Mouse (Mus musculus) neural tube, embryonic 15.5 days (tissue): ENCODE results near the gene Tcf19. TPM values are rescaled to one million over a fixed set of nuclear protein-coding genes. Genes with fewer than 3 reads are reported as not detected.

Experiments
- ATAC-seq: fragments of 200-750 bp; cut with Nextera tagmentation; 2 replicates; pipeline ENCODE4 v1.8.0; 2017; ENCODE audit warnings: mild to moderate bottlenecking, moderate TSS enrichment, moderate library complexity; ENCODE audit not compliant: low FRiP score
- H3K27ac ChIP-seq: fragments of 300-500 bp; sonication (generic); replicated peaks from 2 replicates; pipeline ENCODE4 v1.5.1; 2015; ENCODE audit warnings: mild to moderate bottlenecking, inconsistent platforms
- H3K27me3 ChIP-seq: fragments of 300-500 bp; sonication (generic); replicated peaks from 2 replicates; pipeline ENCODE4 v1.6.1; 2015; ENCODE audit warnings: inconsistent platforms
- H3K36me3 ChIP-seq: fragments of 300-500 bp; sonication (generic); 2 replicates; pipeline ENCODE4 v1.6.1; 2015; ENCODE audit warnings: inconsistent platforms
- H3K4me1 ChIP-seq: fragments of 300-500 bp; sonication (generic); 2 replicates; pipeline ENCODE4 v1.6.1; 2015; ENCODE audit warnings: inconsistent platforms
- H3K4me2 ChIP-seq: fragments of 300-500 bp; sonication (generic); 2 replicates; pipeline ENCODE4 v1.6.1; 2015; ENCODE audit warnings: inconsistent platforms, mild to moderate bottlenecking, moderate library complexity
- H3K4me3 ChIP-seq: fragments of 300-500 bp; sonication (generic); replicated peaks from 2 replicates; pipeline ENCODE4 v1.5.1; 2015; ENCODE audit warnings: mild to moderate bottlenecking, inconsistent platforms
- H3K9ac ChIP-seq: fragments of 300-500 bp; sonication (generic); replicated peaks from 2 replicates; pipeline ENCODE4 v1.6.1; 2015; ENCODE audit warnings: mild to moderate bottlenecking, inconsistent platforms
- H3K9me3 ChIP-seq: fragments of 300-500 bp; sonication (generic); replicated peaks from 2 replicates; pipeline ENCODE4 v1.6.1; 2016; ENCODE audit warnings: inconsistent platforms
- WGBS: fragments of 180-500 bp; shearing (Covaris S2); methylation state at CpG from one replicate; pipeline ENCODE4 v1.1.7; 2015; ENCODE audit warnings: mixed read lengths; 5-methylcytosine and 5-hydroxymethylcytosine counted together
- polyA plus RNA-seq: library from polyadenylated mRNA; unstranded; fragments of >200 nt; fragmentation: Nextera tagmentation; extraction: Ambion mirVana; gene quantifications from 2 replicates; pipeline ENCODE4 v1.2.1, GENCODE M21; 2015

Gene Tcf19
- polyA plus RNA-seq, 1 experiment from 2014 or later = 14.4 TPM

DNA sequence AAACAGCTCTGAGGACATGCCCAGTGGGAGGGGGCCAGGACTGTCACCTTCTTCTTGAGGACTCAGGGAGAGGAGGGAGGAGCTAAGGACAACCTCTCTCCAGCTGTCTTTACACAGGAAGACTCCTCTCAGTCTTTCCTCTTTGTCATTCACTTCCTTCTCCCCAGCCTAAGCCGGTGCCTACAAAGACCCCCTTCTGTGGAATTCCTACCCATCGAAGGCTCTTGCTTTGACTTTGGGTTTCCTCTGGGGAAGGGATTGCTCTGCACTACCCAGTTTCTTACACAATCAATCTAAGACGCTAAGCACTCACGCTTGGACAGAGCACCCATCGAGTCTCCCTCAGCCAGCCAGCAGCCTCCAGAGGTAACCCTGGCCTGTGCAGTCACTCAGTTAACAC is 32.0 kb upstream of the Tcf19 start:
- H3K9me3 ChIP-seq = no peaks in the 10 kb centered on the region
- 19% methylated on average over 5 of the region's 5 CpGs for WGBS
- no peak for ATAC-seq
- H3K4me1 ChIP-seq = peaks cover 6% of the 10 kb centered on the region; the same call in 1 of the 2 replicates
- H3K27ac ChIP-seq = no peak overlapping the region
- no peak overlapping the region for H3K4me3 ChIP-seq
- H3K27me3 ChIP-seq = no peaks in the 10 kb centered on the region
- H3K36me3 ChIP-seq = no peaks in the 10 kb centered on the region
- no peak overlapping the region for H3K9ac ChIP-seq
- no peak overlapping the region for H3K4me2 ChIP-seq

DNA sequence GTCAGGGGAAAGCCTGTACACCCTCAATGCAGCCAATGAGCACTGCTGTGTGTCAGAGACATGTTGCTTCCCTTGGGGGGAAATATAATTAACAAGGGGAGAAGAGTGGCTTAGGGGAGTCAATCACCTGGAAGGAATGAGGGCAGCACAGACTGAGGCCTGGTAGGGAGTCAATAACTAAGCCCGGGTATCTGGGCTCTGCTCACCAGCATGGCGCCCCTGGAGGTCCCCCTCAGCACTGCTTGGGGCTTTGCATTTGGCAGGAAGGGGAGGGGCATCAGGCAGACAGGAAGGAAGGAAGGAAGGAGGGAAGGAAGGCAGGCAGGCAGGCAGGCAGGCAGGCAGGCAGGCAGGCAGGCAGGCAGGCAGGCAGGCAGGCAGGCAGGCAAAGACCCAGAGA is 30.8 kb upstream of the Tcf19 start:
- Histone ChIP-seq H3K4me3 (no peak overlapping the region), H3K27ac (no peak overlapping the region), H3K9ac (no peak overlapping the region), H3K27me3 (no peaks in the 10 kb centered on the region), H3K9me3 (no peaks in the 10 kb centered on the region), H3K4me2 (no peak overlapping the region), H3K36me3 (no peaks in the 10 kb centered on the region), H3K4me1 (peaks cover 13% of the 10 kb centered on the region)
- ATAC-seq = no peak
- WGBS = 58% methylated on average over 2 of the region's 2 CpGs

DNA sequence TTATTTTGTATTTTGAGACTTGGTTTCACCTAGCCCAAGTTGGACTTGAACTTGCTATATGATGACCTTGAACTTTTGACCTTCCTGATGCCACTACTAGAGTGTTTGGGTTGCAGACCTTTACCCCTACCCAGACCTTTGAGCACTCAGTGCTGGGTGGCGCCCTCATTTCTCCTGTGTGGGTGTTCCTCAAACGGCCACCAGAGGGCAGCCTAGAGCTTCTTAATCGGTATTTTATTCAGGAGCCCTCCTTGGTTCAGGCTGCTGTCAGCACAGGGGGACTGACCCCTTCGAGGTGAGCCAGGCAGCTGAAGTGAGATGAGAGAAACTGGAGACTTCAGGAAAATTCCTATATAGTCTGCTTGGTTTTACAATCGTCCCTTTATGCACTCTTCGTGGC is 28.1 kb upstream of the Tcf19 start:
- no peaks in the 10 kb centered on the region for H3K36me3 ChIP-seq
- H3K4me3 ChIP-seq = no peak overlapping the region
- no peak overlapping the region for H3K27ac ChIP-seq
- peaks cover 13% of the 10 kb centered on the region for H3K4me1 ChIP-seq
- H3K9me3 ChIP-seq = no peaks in the 10 kb centered on the region
- H3K9ac ChIP-seq = no peak overlapping the region
- ATAC-seq = peak; percentile 54; the same call in 1 of the 2 replicates
- 28% methylated on average over 6 of the region's 6 CpGs for WGBS
- H3K27me3 ChIP-seq = no peaks in the 10 kb centered on the region
- no peak overlapping the region for H3K4me2 ChIP-seq

DNA sequence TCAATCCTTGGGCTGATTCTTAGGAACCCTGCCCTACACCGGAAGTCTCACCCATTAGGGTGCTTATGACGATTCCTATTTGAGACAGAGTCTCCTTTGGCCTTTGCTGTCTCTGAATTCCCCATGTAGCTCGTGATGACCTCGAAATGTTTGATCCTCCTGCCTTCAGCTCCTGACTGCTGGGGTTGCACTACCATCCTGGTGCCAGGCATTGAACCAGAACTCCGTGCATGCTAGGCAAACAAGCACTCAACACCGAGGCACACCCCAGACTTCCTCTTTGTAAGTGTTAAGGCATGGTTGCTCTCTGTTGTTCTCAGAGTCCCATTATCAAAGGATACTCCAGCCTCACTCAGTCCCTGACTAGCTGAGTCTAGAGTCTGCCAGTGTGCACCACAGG is 27.4 kb upstream of the Tcf19 start:
- Histone ChIP-seq H3K9me3 (no peaks in the 10 kb centered on the region), H3K4me2 (no peak overlapping the region), H3K36me3 (no peaks in the 10 kb centered on the region), H3K4me1 (peaks cover 13% of the 10 kb centered on the region), H3K27me3 (no peaks in the 10 kb centered on the region), H3K9ac (no peak overlapping the region), H3K4me3 (no peak overlapping the region), H3K27ac (no peak overlapping the region)
- WGBS = 83% methylated on average over 6 of the region's 6 CpGs
- ATAC-seq = no peak

DNA sequence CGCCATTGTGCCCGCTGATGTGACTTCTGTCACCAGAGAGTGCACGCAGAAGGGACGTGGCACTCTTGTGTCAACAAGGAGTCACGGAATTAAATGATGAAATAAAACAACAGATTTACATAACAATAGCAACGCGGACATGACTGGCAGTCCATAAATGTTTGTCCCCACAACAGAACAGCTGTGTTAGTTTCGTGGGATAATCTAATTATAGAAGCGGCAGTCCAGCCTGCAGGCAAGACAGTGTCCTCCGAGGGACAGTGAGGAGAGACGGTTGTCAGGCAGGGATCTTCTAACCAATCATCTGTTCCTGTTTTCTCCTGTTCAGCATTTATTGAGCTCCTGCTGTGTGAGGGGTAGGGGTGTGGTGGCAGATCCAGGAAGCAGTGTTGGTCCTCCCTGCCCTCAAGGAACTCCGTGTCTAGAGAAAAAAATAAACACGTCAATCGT is 26.8 kb upstream of the Tcf19 start:
- Histone ChIP-seq H3K4me1 (peaks cover 13% of the 10 kb centered on the region), H3K9ac (no peak overlapping the region), H3K4me3 (no peak overlapping the region), H3K36me3 (no peaks in the 10 kb centered on the region), H3K27me3 (no peaks in the 10 kb centered on the region), H3K9me3 (no peaks in the 10 kb centered on the region), H3K4me2 (peak overlapping the region; percentile 11), H3K27ac (no peak overlapping the region)
- ATAC-seq = no peak
- 17% methylated on average over 14 of the region's 14 CpGs for WGBS

DNA sequence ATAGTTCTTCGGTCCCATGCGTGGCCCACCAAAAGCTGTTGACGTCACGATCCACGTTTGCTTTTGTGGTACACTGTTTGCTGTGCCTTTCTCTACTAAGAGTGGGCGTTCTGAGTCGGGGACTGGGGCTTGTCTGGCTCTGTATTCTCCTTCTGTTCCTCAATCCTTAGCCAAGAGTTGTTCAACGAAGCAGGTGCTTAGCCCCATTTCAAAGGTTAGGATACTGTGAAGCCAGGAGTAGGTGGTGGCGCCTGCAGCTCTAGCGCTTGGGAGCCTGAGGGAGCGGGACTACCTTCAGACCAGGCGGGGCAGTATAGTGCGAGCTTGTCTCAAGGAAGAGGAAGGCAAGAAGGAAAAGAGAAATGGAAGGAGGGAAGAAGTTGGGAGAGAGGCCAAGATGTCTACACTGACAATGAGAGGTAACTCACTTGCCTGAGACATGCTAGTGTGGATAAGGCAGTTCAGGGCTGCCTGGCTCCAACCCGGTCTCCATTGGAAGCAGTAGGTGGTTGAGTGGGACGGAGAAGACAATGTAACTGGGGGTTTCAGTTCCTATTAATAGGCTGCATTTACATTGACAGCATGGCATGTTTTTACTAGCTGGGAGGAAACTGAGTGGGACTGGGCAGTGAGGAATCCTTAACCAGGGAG is 26.3 kb upstream of the Tcf19 start:
- no peaks in the 10 kb centered on the region for H3K27me3 ChIP-seq
- no peaks in the 10 kb centered on the region for H3K36me3 ChIP-seq

DNA sequence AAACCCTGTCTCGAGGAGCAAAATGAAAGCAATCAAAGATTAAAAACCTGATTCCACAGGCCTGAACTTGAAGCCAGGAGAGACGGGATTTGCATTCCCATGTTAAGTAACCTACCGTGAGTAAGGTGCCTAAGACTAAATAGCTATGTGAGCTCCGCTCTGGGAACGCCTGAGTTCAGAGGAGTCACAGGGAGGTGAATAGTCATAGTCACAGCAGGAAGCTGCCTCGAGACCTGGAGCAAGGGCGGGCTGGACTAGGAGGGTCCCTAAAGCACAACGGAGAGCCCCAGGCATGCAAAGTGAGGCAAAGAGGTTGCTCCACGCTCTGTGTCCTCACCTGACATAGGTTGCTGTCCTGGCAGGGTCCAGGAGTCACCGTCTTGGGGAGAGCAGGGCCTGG is 22.9 kb upstream of the Tcf19 start:
- no peaks in the 10 kb centered on the region for H3K36me3 ChIP-seq
- no peaks in the 10 kb centered on the region for H3K9me3 ChIP-seq
- H3K4me2 ChIP-seq = no peak overlapping the region
- WGBS = 53% methylated on average over 10 of the region's 10 CpGs
- no peak overlapping the region for H3K9ac ChIP-seq
- no peak overlapping the region for H3K27ac ChIP-seq
- no peaks in the 10 kb centered on the region for H3K27me3 ChIP-seq
- peaks cover 7% of the 10 kb centered on the region; the same call in 1 of the 2 replicates for H3K4me1 ChIP-seq
- no peak overlapping the region for H3K4me3 ChIP-seq
- no peak for ATAC-seq

More for the DNA sequence above, 26.3 kb upstream of the Tcf19 start:
- ATAC-seq = no peak
- Histone ChIP-seq H3K4me2 (peak overlapping the region; percentile 11), H3K4me3 (no peak overlapping the region), H3K9me3 (no peaks in the 10 kb centered on the region), H3K4me1 (peaks cover 13% of the 10 kb centered on the region), H3K27ac (no peak overlapping the region), H3K9ac (no peak overlapping the region)
- 80% methylated on average over 15 of the region's 15 CpGs for WGBS

DNA sequence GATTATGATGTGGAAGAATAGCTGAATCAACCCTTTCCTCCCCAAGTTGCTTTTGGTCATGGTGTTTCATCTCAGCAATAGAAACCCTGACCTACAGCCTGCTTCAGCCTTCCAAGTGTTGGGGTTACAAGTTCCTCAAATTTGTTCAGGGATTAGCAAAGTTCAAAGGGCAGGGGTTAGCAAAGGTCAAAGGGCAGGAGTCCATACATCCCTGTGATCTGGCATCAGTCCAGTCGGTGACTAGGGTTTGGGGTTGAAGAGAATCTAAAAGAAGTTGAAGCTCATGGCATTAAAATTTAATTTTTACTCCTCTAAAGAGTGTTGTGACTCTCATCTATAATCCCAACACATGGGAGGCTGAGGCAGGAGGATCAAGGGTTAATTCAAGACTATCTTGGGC is 21.9 kb upstream of the Tcf19 start:
- no peak for ATAC-seq
- Histone ChIP-seq H3K4me1 (peaks cover 6% of the 10 kb centered on the region; the same call in 1 of the 2 replicates), H3K27me3 (no peaks in the 10 kb centered on the region), H3K27ac (no peak overlapping the region), H3K4me3 (no peak overlapping the region), H3K4me2 (no peak overlapping the region), H3K9me3 (no peaks in the 10 kb centered on the region), H3K36me3 (no peaks in the 10 kb centered on the region), H3K9ac (no peak overlapping the region)
- WGBS = 88% methylated on average over 1 of the region's 1 CpGs

DNA sequence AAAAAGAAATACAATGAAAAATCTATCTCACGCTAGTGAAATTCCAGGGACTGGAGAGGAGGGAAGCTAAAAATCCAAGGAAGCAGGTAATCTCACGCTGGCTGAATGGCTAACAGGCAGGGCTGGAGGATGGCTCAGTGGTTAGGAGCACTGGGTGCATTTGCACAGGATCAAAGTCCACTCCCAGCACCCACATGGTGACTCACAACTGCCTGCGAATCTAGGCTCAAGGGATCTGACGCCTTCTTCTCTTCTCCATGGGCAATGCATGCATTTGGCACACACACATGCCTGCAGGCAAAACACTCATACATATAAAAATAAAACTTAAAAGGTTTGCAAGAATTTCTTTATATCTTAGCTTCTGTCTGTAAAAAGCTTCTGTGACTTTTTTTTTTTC is 20.8 kb upstream of the Tcf19 start:
- Histone ChIP-seq H3K36me3 (no peaks in the 10 kb centered on the region), H3K9ac (no peak overlapping the region), H3K9me3 (no peaks in the 10 kb centered on the region), H3K4me1 (no peaks in the 10 kb centered on the region), H3K4me3 (no peak overlapping the region), H3K27me3 (no peaks in the 10 kb centered on the region), H3K27ac (no peak overlapping the region), H3K4me2 (no peak overlapping the region)
- 93% methylated on average over 4 of the region's 4 CpGs for WGBS
- ATAC-seq = no peak

DNA sequence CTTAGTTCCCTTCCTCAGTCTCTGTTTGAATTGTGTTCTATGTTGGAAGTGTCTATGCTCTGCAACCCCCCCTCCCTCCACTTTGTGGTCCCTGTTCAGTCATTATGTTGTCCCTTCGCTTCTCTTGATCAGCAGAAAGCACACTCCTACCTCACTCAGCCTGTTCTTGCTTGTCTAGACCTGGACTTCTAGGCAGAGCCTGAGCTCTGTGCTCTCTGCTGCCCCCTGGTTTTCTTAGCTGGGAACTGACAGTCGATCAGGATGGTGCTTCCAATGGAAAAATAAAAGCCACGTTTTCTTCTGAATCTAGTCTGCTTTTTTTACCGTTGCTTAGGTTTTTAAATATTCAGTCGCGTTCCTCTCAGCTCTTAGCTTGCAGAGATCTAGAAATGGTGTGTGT is 17.7 kb upstream of the Tcf19 start:
- Histone ChIP-seq H3K9me3 (no peaks in the 10 kb centered on the region), H3K4me2 (no peak overlapping the region), H3K9ac (no peak overlapping the region), H3K27ac (no peak overlapping the region), H3K27me3 (no peaks in the 10 kb centered on the region), H3K36me3 (no peaks in the 10 kb centered on the region), H3K4me3 (no peak overlapping the region), H3K4me1 (no peaks in the 10 kb centered on the region)
- WGBS = 16% methylated on average over 6 of the region's 6 CpGs
- peak; percentile 84 for ATAC-seq

DNA sequence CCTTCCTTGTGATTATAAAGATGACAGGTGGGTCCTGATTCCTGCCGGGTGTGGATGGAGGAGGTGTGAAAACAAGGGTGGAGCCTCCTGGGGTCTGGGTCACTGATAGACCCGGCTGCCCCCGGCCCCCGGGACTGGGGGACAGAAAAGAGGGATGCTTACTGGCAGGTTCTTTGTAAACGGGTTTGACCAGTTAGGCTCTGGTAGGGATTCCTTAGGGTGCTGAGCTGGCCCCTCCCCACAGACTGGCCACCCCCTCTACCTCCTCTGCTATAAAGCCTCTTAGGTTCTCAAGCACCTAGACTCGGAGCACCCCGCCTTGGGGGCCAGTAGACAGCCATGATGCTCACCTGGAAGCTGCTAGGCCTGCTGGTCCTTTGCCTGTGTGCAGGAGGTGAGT is 16.3 kb upstream of the Tcf19 start, which contains the start of gene Psors1c2:
Gene Psors1c2, plus strand, starts transcription at position 301 of the 400 bp plus-strand sequence.
- H3K4me1 ChIP-seq = no peaks in the 10 kb centered on the region

DNA sequence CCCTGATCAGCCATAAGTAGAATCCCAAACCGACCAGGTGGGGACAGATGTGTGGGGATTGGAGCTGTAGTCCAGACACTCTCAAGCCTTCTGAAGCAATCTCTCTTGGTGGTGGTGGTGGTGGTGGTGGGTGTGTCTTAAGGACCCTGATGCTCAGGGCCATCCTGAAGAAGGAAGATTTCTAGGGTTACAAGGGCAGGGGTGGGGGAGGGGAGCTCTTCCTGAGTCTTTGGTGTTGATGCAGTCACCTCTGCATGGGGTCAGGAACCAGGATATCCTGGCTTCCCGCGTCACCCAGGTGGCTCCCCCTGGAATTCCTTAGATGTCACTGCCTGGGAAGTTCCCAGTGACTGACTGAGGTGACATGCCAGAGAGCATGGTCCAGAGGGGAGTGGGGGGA is 15.7 kb upstream of the Tcf19 start:
- Histone ChIP-seq H3K9ac (no peak overlapping the region), H3K27ac (no peak overlapping the region), H3K36me3 (no peaks in the 10 kb centered on the region), H3K4me3 (no peak overlapping the region), H3K9me3 (no peaks in the 10 kb centered on the region), H3K4me2 (no peak overlapping the region), H3K4me1 (no peaks in the 10 kb centered on the region), H3K27me3 (no peaks in the 10 kb centered on the region)
- 31% methylated on average over 3 of the region's 3 CpGs for WGBS
- ATAC-seq = no peak

More for the DNA sequence above, 16.3 kb upstream of the Tcf19 start, which contains the start of gene Psors1c2:
- no peak within 1 kb of the TSS for H3K27ac ChIP-seq
- H3K9ac ChIP-seq = no peak within 1 kb of the TSS
- WGBS = 48% methylated on average over 7 of the region's 7 CpGs
- H3K4me3 ChIP-seq = no peak within 1 kb of the TSS
- no peak within 1 kb of the TSS for H3K4me2 ChIP-seq
- no peaks in the 10 kb centered on the region for H3K36me3 ChIP-seq
- no peak for ATAC-seq
- no peaks in the 10 kb centered on the region for H3K27me3 ChIP-seq
- no peaks in the 10 kb centered on the region for H3K9me3 ChIP-seq
